Mouse (Mus musculus) heart, postnatal 0 days (tissue): Measurements from ENCODE around the gene Qpctl.

Experiments used
- CTCF ChIP-seq: IDR thresholded peaks from 2 replicates; pipeline ENCODE4 v1.5.1; 2016; ENCODE audit warnings: antibody characterized with exemption, control low read depth, low read depth
- EP300 ChIP-seq: IDR thresholded peaks from 2 replicates; pipeline ENCODE4 v1.6.1; 2016; ENCODE audit warnings: antibody characterized with exemption, low read depth

GRCm38 (mm10) chr7:19104486-19104885 is 44.6 kb downstream of the Qpctl start:
- TF ChIP-seq CTCF (no peak), EP300 (no peak)
